Mouse (Mus musculus): ENCODE data around the gene Klf12. TPM values are rescaled to one million over a fixed set of nuclear protein-coding genes. Genes with fewer than 3 reads are reported as not detected.

The Klf12 gene
- polyA plus RNA-seq, 1 experiment from 2014 or later = 10.6 TPM

DNA sequence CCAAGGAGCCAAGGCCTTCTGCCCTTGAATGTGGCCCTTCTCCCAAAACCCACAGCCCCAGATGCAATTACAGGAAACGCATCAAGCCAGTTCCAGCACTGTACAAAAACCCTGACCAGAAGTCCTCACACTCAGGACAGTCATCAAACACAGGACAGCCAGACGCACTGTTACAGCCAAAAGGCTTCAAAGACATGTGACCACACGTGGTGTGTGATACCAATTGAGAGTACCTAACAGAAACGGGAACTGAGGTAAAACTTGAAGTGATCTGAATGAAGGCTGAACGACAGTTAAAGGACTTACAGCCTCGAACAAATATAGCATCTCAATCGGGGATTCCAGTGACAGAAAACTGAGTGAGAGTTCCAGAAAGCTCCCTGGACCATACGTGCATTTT is 87.3 kb downstream of the Klf12 start:
- H3K9ac ChIP-seq = no peak overlapping the region
- no peaks in the 10 kb centered on the region for H3K36me3 ChIP-seq
- no peak overlapping the region for H3K4me2 ChIP-seq (replicated peaks)
- no peaks in the 10 kb centered on the region for H3K27me3 ChIP-seq (replicated peaks)
- no peaks in the 10 kb centered on the region for H3K9me3 ChIP-seq
- 95% methylated on average over 8 of the region's 8 CpGs for WGBS
- no peak for ATAC-seq
- H3K4me1 ChIP-seq (replicated peaks) = no peaks in the 10 kb centered on the region
- no peak overlapping the region for H3K27ac ChIP-seq
- H3K4me3 ChIP-seq (replicated peaks) = no peak overlapping the region

DNA sequence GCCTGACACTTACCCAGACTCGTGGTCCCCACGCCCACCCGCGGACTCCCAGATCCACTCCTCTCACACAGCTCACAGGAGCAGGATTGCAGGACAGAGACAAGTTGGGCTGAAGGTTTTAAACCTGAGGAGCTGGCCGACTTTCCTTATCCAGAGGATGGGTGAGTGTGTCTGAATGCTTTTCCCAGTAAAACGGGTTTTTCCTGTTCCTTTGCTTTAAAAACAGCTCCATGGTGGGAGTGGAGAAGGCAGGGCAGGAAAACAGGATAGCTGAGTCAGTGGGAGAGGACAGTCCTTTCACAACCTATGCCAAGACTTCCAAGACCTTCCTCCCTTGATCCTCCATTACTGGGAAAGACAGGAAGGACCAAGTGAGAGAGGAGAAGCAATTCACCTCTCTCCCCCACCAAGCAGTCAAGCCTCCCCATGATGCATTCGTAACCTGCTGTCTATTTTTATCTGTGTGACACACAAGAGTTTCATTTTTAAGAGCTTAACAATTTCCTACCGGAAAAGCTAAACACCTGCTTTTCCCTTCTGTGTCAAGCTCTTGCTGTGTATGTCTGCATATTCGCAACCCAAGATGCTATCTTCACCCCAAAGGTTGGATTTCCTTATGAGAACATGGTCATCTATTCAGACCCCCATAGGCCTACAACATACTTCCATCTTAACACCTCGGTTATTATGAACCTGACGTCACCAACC is 94.8 kb downstream of the Klf12 start:
- Histone ChIP-seq H3K9me3 (no peaks in the 10 kb centered on the region), H3K36me3 (no peaks in the 10 kb centered on the region), H3K9ac (no peak overlapping the region), H3K4me1 (replicated peaks) (no peaks in the 10 kb centered on the region), H3K27me3 (replicated peaks) (no peaks in the 10 kb centered on the region), H3K4me2 (replicated peaks) (no peak overlapping the region), H3K4me3 (replicated peaks) (no peak overlapping the region), H3K27ac (no peak overlapping the region)
- 75% methylated on average over 11 of the region's 11 CpGs for WGBS
- peak; percentile 72 for ATAC-seq

DNA sequence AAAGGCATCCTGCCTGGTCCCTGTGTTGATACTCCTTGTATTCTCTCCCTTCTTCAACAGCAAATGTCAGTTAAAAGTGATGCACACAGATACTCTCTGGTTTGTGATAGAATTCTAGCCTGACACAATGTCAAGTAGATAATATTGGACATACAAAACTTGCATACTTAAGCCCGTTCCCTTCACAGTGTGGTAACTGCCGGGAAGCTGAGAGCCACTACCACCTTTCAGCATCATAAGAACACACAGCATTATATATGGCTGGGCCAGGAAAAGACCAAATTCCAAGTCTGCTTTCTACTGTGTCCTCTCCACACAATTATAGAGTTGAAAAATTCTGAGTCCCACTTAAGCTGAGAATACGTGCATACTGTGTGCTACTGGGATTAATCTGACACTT is 97.1 kb downstream of the Klf12 start:
- Histone ChIP-seq H3K4me3 (replicated peaks) (no peak overlapping the region), H3K9me3 (no peaks in the 10 kb centered on the region), H3K4me1 (replicated peaks) (no peaks in the 10 kb centered on the region), H3K9ac (no peak overlapping the region), H3K27me3 (replicated peaks) (no peaks in the 10 kb centered on the region), H3K36me3 (no peaks in the 10 kb centered on the region), H3K27ac (no peak overlapping the region), H3K4me2 (replicated peaks) (no peak overlapping the region)
- 84% methylated on average over 3 of the region's 3 CpGs for WGBS
- ATAC-seq = no peak

DNA sequence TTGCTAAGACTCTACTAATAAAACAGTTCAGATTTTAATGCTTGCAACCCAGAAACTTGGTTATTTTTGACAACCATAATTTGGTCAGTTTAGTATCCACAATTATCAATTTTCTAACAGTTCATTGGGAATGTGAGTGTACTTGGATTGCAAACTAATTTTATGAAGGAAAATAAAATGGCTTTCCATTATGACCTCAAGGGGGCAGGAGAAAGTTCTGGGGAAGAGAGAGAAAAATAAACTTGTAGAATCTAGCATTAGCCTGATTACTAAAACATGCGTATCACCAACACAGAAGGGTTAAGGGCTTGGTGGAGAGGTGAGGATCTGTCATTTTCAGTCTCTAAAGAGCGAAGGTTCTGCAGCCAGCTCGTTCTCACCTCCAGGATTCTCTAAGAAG is 106.7 kb downstream of the Klf12 start:
- ATAC-seq = no peak
- Histone ChIP-seq H3K27me3 (replicated peaks) (no peaks in the 10 kb centered on the region), H3K9ac (no peak overlapping the region), H3K4me1 (replicated peaks) (no peaks in the 10 kb centered on the region), H3K27ac (no peak overlapping the region), H3K9me3 (no peaks in the 10 kb centered on the region), H3K4me2 (replicated peaks) (no peak overlapping the region), H3K36me3 (no peaks in the 10 kb centered on the region), H3K4me3 (replicated peaks) (no peak overlapping the region)
- WGBS = 84% methylated on average over 3 of the region's 3 CpGs

DNA sequence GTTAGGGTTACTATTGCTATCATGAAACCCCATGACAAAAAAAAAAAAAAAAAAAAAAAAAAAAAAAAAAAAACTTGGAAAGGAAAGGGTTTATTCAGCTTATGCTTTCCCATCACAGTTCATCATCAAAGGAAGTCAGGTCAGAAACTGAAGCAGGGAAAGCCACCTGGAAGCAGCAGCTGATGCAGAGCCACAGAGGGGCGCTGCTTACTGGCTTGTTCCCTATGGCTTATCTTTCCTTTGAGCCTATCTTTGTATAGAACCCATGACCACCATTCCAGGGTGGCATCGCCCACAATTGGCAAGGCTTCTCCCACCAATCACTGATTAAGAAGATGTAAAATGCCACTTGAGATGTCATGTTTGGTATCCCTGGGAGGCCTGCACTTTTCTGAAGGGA is 119.4 kb downstream of the Klf12 start:
- H3K4me2 ChIP-seq (replicated peaks) = no peak overlapping the region
- no peaks in the 10 kb centered on the region for H3K9me3 ChIP-seq
- 0 out of 2 replicates have a peak, but pooled peaks cover 3% of the 10 kb centered on the region for H3K4me1 ChIP-seq (replicated peaks)
- no peaks in the 10 kb centered on the region for H3K27me3 ChIP-seq (replicated peaks)
- no peaks in the 10 kb centered on the region for H3K36me3 ChIP-seq
- ATAC-seq = no peak
- H3K4me3 ChIP-seq (replicated peaks) = no peak overlapping the region
- no peak overlapping the region for H3K9ac ChIP-seq
- H3K27ac ChIP-seq = no peak overlapping the region
- WGBS = 91% methylated on average over 2 of the region's 2 CpGs

DNA sequence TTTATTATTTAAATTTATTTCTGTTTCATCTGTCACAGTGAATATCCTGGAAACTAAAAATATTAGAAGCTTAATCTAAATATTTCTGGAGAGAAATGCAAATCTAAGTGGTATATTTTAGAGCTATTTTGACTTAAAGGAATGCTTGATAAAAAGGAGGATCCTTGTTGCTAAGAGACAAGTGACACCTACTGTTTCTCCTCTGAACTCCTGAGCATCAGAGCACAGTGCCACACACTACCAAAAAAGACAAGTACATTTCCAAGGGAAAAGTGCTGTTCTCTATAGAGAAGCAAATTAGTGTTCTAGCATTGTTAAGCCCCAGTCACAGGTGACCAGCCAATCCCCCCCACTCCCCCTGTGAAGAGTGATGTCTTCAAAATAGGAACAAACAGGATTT is 127.8 kb downstream of the Klf12 start:
- H3K4me2 ChIP-seq (replicated peaks) = no peak overlapping the region
- H3K4me1 ChIP-seq (replicated peaks) = no peaks in the 10 kb centered on the region
- no peaks in the 10 kb centered on the region for H3K36me3 ChIP-seq
- no peak overlapping the region for H3K4me3 ChIP-seq (replicated peaks)
- no peak overlapping the region for H3K27ac ChIP-seq
- no peak overlapping the region for H3K9ac ChIP-seq
- H3K27me3 ChIP-seq (replicated peaks) = no peaks in the 10 kb centered on the region
- no peaks in the 10 kb centered on the region for H3K9me3 ChIP-seq
- ATAC-seq = no peak

DNA sequence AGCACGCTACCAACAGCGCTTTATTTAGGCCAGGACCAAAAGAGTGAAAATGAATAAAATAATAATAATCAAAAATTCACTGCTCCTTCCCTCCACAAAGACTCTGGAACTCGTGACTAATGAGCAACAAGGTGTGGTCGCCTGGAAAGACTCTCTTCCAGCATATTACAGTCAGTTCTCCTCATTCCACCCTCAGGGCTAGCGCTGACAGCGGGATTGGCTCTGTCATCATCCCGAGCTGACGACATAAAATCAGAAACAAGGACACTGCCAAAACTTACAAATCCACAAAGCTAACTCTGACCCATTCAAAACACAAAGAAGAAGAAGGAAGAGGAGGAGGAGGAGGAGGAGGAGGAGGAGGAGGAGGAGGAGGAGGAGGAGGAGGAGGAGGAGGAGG is 136.8 kb downstream of the Klf12 start:
- Histone ChIP-seq H3K4me3 (replicated peaks) (no peak overlapping the region), H3K9me3 (no peaks in the 10 kb centered on the region), H3K4me1 (replicated peaks) (no peaks in the 10 kb centered on the region), H3K4me2 (replicated peaks) (no peak overlapping the region), H3K36me3 (no peaks in the 10 kb centered on the region), H3K27ac (no peak overlapping the region), H3K27me3 (replicated peaks) (no peaks in the 10 kb centered on the region), H3K9ac (no peak overlapping the region)
- WGBS = 94% methylated on average over 8 of the region's 8 CpGs
- no peak for ATAC-seq

DNA sequence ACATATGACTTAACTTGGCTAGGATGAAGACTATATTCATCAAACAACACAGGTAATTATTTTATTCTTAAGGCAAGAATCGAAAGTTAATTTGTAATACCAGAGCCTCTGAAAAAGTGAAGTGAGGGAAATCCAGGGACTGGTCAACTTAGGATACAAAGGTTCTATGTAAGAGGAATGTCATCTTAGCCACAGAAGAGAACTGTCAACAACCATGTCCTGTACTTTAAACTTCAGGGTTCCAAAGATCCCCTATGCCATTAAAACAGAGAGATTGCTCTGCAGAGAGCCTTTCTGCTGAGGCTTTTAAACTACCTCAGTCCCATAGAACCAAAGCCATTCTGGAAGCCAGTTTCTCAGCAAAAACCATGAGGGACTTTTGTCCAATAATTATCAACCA is 144.1 kb downstream of the Klf12 start:
- Histone ChIP-seq H3K27ac (no peak overlapping the region), H3K4me3 (replicated peaks) (no peak overlapping the region), H3K9me3 (no peaks in the 10 kb centered on the region), H3K27me3 (replicated peaks) (no peaks in the 10 kb centered on the region), H3K36me3 (no peaks in the 10 kb centered on the region), H3K9ac (no peak overlapping the region), H3K4me2 (replicated peaks) (no peak overlapping the region), H3K4me1 (replicated peaks) (no peaks in the 10 kb centered on the region)
- WGBS = 98% methylated on average over 1 of the region's 1 CpGs
- ATAC-seq = no peak

DNA sequence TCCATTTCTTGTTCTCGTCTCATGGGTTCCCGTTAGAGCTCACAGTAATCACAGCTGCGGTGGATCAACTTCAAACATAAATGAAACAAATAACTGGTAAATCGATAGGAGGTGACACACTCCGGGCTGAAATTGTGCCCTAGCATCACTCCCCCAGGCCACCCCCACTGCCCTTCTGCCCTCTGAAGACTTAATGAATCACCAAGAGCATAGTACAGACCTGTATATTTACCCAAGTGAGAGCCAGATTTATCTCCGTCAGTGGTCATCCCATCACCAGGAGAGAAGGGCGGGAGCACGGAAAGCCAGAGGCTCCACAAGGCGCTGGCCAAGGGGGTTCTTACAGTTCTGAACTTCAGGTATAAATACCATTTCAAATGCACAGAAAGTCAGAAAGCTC is 150.2 kb downstream of the Klf12 start:
- WGBS = 69% methylated on average over 9 of the region's 9 CpGs
- Histone ChIP-seq H3K4me3 (replicated peaks) (no peak overlapping the region), H3K9ac (no peak overlapping the region), H3K36me3 (no peaks in the 10 kb centered on the region), H3K9me3 (no peaks in the 10 kb centered on the region), H3K4me1 (replicated peaks) (no peaks in the 10 kb centered on the region), H3K4me2 (replicated peaks) (no peak overlapping the region), H3K27me3 (replicated peaks) (no peaks in the 10 kb centered on the region), H3K27ac (no peak overlapping the region)
- no peak for ATAC-seq

DNA sequence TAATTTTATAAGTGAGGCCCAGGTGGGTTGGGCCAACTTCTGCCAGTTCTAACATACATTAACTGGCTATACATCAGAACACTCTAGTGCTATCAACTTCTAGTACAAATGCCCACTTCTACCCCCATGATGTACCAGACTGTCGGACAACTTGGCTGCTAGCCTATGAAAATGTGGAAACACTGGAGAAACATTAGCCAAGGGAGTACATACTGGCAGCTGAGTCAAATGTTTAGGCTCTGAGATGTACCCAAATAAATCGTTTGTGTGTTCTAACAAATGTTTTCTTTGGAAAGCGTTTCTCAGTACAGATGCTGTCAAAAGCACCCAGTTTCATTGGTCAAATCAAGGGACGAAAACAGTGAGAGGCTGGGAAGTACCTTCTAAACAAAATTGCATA is 152.0 kb downstream of the Klf12 start:
- Histone ChIP-seq H3K4me1 (replicated peaks) (no peaks in the 10 kb centered on the region), H3K4me2 (replicated peaks) (no peak overlapping the region), H3K27me3 (replicated peaks) (no peaks in the 10 kb centered on the region), H3K9ac (no peak overlapping the region), H3K4me3 (replicated peaks) (no peak overlapping the region), H3K9me3 (no peaks in the 10 kb centered on the region), H3K27ac (no peak overlapping the region), H3K36me3 (no peaks in the 10 kb centered on the region)
- ATAC-seq = no peak
- 81% methylated on average over 4 of the region's 4 CpGs for WGBS

DNA sequence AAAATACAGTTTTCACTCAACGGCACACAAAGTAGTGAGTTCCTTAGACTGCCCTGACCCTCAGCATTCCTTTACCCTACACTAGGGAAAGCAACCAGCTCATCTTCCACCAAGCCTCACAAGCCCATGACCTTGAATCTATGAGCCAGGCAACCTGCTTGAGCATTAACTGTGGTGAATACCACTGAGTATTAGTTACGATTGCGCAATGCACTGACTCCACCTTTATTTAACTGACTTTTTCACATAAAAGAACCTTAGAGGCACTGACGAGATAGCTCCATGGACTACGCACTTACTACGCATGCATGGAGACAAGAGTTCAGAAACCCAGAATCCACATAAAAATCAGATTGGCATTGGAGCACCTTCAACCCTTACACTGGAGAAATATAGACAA is 158.4 kb downstream of the Klf12 start:
- H3K27me3 ChIP-seq (replicated peaks) = no peaks in the 10 kb centered on the region
- no peak overlapping the region for H3K4me2 ChIP-seq (replicated peaks)
- no peak overlapping the region for H3K9ac ChIP-seq
- no peak overlapping the region for H3K4me3 ChIP-seq (replicated peaks)
- ATAC-seq = no peak
- no peak overlapping the region for H3K27ac ChIP-seq
- H3K4me1 ChIP-seq (replicated peaks) = no peaks in the 10 kb centered on the region
- H3K36me3 ChIP-seq = no peaks in the 10 kb centered on the region
- no peaks in the 10 kb centered on the region for H3K9me3 ChIP-seq
- 88% methylated on average over 6 of the region's 6 CpGs for WGBS

DNA sequence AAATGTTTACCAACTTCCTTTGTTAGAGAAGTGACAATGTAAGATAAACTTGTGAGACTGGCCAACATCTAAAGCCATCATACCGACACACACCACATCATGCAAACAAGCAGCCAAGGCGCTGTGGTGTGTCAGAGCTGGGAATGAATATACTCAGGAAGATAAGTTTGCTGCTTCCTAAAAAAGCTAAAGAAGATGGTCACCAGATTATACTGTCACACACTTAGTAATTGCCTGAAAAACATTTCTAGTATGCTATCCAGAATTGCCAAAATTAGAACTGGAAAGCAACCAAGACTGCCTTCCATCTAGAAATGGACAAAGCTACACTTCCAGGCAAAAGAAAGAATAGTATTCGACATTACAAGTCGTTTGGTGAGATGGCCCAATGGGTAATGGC is 163.4 kb downstream of the Klf12 start:
- no peak for ATAC-seq

DNA sequence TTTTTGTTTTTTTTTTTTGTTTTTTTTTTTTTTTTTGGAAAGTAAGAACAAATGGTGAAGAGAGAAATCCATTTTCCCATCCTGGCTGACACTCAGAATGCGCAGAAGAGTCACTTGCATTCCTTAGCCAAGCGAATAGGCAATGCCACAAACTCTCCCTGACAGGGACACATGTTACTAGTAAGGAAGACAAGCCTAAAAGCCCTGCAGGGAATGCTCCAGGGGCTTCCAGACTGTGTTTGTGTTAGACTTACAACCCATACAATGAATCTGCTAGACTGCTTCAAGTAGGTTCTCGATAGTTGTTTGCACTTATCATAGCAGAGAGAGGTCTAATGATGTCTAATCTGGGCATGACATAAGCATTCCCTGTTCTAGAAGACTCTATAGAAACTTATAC is 164.6 kb downstream of the Klf12 start:
- 63% methylated on average over 3 of the region's 3 CpGs for WGBS
- no peak overlapping the region for H3K4me3 ChIP-seq (replicated peaks)
- no peaks in the 10 kb centered on the region for H3K4me1 ChIP-seq (replicated peaks)
- no peak overlapping the region for H3K27ac ChIP-seq
- no peak overlapping the region for H3K9ac ChIP-seq
- H3K4me2 ChIP-seq (replicated peaks) = no peak overlapping the region
- H3K36me3 ChIP-seq = no peaks in the 10 kb centered on the region
- no peaks in the 10 kb centered on the region for H3K9me3 ChIP-seq
- no peaks in the 10 kb centered on the region for H3K27me3 ChIP-seq (replicated peaks)
- no peak for ATAC-seq

More for the DNA sequence above, 163.4 kb downstream of the Klf12 start:
- Histone ChIP-seq H3K36me3 (no peaks in the 10 kb centered on the region), H3K4me3 (replicated peaks) (no peak overlapping the region), H3K9me3 (no peaks in the 10 kb centered on the region), H3K4me2 (replicated peaks) (no peak overlapping the region), H3K9ac (no peak overlapping the region), H3K4me1 (replicated peaks) (no peaks in the 10 kb centered on the region), H3K27ac (no peak overlapping the region), H3K27me3 (replicated peaks) (no peaks in the 10 kb centered on the region)
- WGBS = 83% methylated on average over 4 of the region's 4 CpGs

All from intestine, embryonic 15.5 days (tissue).